ENCODE assay signal across 8 mouse cellular contexts in the genomic region with DNA sequence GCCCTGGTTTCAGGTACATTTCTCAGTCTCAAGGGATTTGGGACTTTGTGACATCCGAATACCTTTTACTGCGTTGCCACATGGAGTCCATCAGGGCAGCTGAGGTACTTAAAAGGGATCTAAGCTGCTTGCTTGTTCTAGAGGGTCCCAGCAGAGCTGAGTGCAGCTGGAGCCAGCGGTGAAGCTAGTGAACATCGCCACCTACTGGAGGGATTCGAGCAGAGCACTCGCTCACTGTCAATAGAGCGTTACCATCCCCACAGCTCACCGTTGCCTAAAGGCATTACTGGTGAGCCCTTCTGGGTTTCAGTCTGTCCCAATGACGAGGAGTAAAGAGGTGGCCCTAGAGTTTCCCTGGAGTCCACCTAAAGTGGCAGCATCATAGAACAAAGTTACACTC. TPM values are rescaled to one million over a fixed set of nuclear protein-coding genes. Genes with fewer than 3 reads are reported as not detected.
A peak's percentile ranks its signal among the peaks of the same experiment; 100 is the strongest.
DNase-seq lines count a peak whose midpoint lies in the region; ATAC-seq and TF ChIP-seq lines count a peak whose summit lies in the region.

No protein-coding gene starts in this region.

- ATAC-seq in liver, embryonic 14.5 days (ENCODE audit: insufficient read depth), result peak; percentile 65
- peak; percentile 96 for ATAC-seq in neural tube, embryonic 12.5 days (ENCODE audit: low FRiP score, low read depth)

- no peaks in the 10 kb centered on the region for H3K27me3 ChIP-seq in liver, embryonic 14.5 days (ENCODE audit: control insufficient read depth, insufficient read depth, low read length)
- no peaks in the 10 kb centered on the region for H3K27me3 ChIP-seq in neural tube, embryonic 12.5 days (replicated peaks)

- H3K4me1 ChIP-seq in cortical plate, adult 2 months (ENCODE audit: control insufficient read depth, insufficient read depth, low read length), result no peaks in the 10 kb centered on the region
- peaks cover 8 to 15% of the 10 kb centered on the region in 2 experiments for H3K4me1 ChIP-seq in liver, embryonic 14.5 days (replicated peaks; ENCODE audit: control insufficient read depth in 2 of 2, insufficient read depth in 2 of 2, low read length in 1 of 2)
- H3K4me1 ChIP-seq in neural tube, embryonic 12.5 days, result no peaks in the 10 kb centered on the region

- H3K4me3 ChIP-seq in cortical plate, adult 2 months (ENCODE audit: insufficient read depth, low read length), result no peak overlapping the region
- no peak overlapping the region for H3K4me3 ChIP-seq in liver, embryonic 14.5 days (ENCODE audit: insufficient read depth in 1 of 2, low read depth in 2 of 2, low read length in 2 of 2)
- no peak overlapping the region for H3K4me3 ChIP-seq in neural tube, embryonic 12.5 days

- no peak overlapping the region for H3K4me2 ChIP-seq in liver, embryonic 14.5 days (ENCODE audit: low read depth)
- no peak overlapping the region for H3K4me2 ChIP-seq in neural tube, embryonic 12.5 days (replicated peaks)

- no peak overlapping the region for H3K27ac ChIP-seq in cortical plate, adult 2 months (ENCODE audit: insufficient read depth, low read length)
- no peak overlapping the region for H3K27ac ChIP-seq in liver, embryonic 14.5 days
- H3K27ac ChIP-seq in neural tube, embryonic 12.5 days, result no peak overlapping the region

- no peak for TF ChIP-seq EP300 in liver, embryonic 14.5 days (IDR thresholded peaks at IDR 0.05; ENCODE audit: low read depth)

- no peak overlapping the region for H3K9ac ChIP-seq in liver, embryonic 14.5 days (replicated peaks)
- H3K9ac ChIP-seq in neural tube, embryonic 12.5 days, result no peak overlapping the region

- WGBS in liver, embryonic 14.5 days (ENCODE audit: insufficient replicate concordance), result 20% methylated on average over 9 of the region's 9 CpGs
- 5% methylated on average over 9 of the region's 9 CpGs for WGBS in neural tube, embryonic 12.5 days

- TF ChIP-seq POLR2A in cortical plate, adult 2 months (IDR thresholded peaks at IDR 0.05; ENCODE audit: extremely low read depth, insufficient read depth, low read length), result no peak

- peak; percentile 79 for DNase-seq in A20 (ENCODE audit: low read depth, low spot score)
- DNase-seq in MN1 (ENCODE audit: low spot score), result peak; percentile 51
- DNase-seq in gastrocnemius, postnatal 4 days (ENCODE audit: low spot score in 2 of 2), result peak; percentile 50 to 68
- DNase-seq in kidney, adult 9 months, result peak; percentile 71
- peak; percentile 22 to 45 (median 37) for DNase-seq in liver, embryonic 14.5 days (ENCODE audit: low read depth in 3 of 3, low spot score in 3 of 3)
- peak; percentile 82 for DNase-seq in thymus, postnatal 4 days

- H3K36me3 ChIP-seq in liver, embryonic 14.5 days (replicated peaks; ENCODE audit: control insufficient read depth, insufficient read depth, low read depth), result no peaks in the 10 kb centered on the region
- H3K36me3 ChIP-seq in neural tube, embryonic 12.5 days, result peaks cover 19% of the 10 kb centered on the region

- H3K9me3 ChIP-seq in liver, embryonic 14.5 days (ENCODE audit: control insufficient read depth, low read length), result no peaks in the 10 kb centered on the region; the same call in 1 of the 2 replicates
- H3K9me3 ChIP-seq in neural tube, embryonic 12.5 days, result peaks cover 4% of the 10 kb centered on the region; the same call in 1 of the 2 replicates

- TF ChIP-seq CTCF in cortical plate, adult 2 months (IDR thresholded peaks at IDR 0.05; ENCODE audit: extremely low read depth, insufficient read depth, low read length), result peak; percentile 91
- TF ChIP-seq CTCF in liver, embryonic 14.5 days (IDR thresholded peaks at IDR 0.05; ENCODE audit: low read depth), result peak; percentile 97

RNA-seq across cellular contexts. Expression of a gene that starts 46.1 kb away (rescaled TPM):
- 19.6 and 22.0 TPM in 2 replicates for polyA plus RNA-seq in cortical plate, adult 2 months (2012; rRNA removed)
- 10 to 100 TPM; 35.5 to 50.6 TPM for total RNA-seq in gastrocnemius, postnatal 4 days (2021)
- polyA plus RNA-seq in liver, embryonic 14.5 days (2012; rRNA removed), result 6.2 and 11.8 TPM in 2 replicates
- 14.5 and 16.4 TPM in 2 replicates for polyA plus RNA-seq in liver, embryonic 14.5 days (2014; fragmentation: Nextera tagmentation; extraction: Ambion mirVana)
- polyA plus RNA-seq in neural tube, embryonic 12.5 days (2016; fragmentation: Nextera tagmentation; extraction: Ambion mirVana), result 33.2 and 33.5 TPM in 2 replicates
